Mouse (Mus musculus) embryonic facial prominence, embryonic 11.5 days (tissue): ENCODE measurements around the gene Kcna10. TPM values are rescaled to one million over a fixed set of nuclear protein-coding genes. Genes with fewer than 3 reads are reported as not detected.

Experiments
- ATAC-seq: fragments of 200-750 bp; cut with Nextera tagmentation; replicated peaks from 2 replicates; pipeline ENCODE4 v1.8.0; 2017; ENCODE audit warnings: low read depth; ENCODE audit not compliant: insufficient number of reproducible peaks, low FRiP score, low TSS enrichment
- DNase-seq: peaks from one replicate; pipeline ENCODE4 v3.0.0-alpha.2; 2015; ENCODE audit warnings: low spot score
- H3K27ac ChIP-seq: fragments of 300-500 bp; sonication (generic); replicated peaks from 2 replicates; pipeline ENCODE4 v1.5.1; 2014; ENCODE audit warnings: mild to moderate bottlenecking, low read depth, low read length, control low read depth
- H3K27me3 ChIP-seq: fragments of 300-500 bp; sonication (generic); 2 replicates; pipeline ENCODE4 v1.6.1; 2014; ENCODE audit warnings: mild to moderate bottlenecking, low read length, moderate library complexity, mixed read lengths; ENCODE audit not compliant: control insufficient read depth, insufficient read depth
- H3K36me3 ChIP-seq: fragments of 300-500 bp; sonication (generic); replicated peaks from 2 replicates; pipeline ENCODE4 v1.6.1; 2014; ENCODE audit warnings: low read depth, mild to moderate bottlenecking, low read length, moderate library complexity, mixed read lengths; ENCODE audit not compliant: control insufficient read depth, insufficient read depth
- H3K4me1 ChIP-seq: fragments of 300-500 bp; sonication (generic); 2 replicates; pipeline ENCODE4 v1.6.1; 2014; ENCODE audit warnings: low read length, mixed read lengths; ENCODE audit not compliant: control insufficient read depth, insufficient read depth
- H3K4me2 ChIP-seq: fragments of 300-500 bp; sonication (generic); 2 replicates; pipeline ENCODE4 v1.6.1; 2014; ENCODE audit warnings: low read depth, mild to moderate bottlenecking, control low read depth, low read length, moderate library complexity
- H3K4me3 ChIP-seq: fragments of 300-500 bp; sonication (generic); 2 replicates; pipeline ENCODE4 v1.5.1; 2014; ENCODE audit warnings: low read depth, low read length, control low read depth
- H3K9ac ChIP-seq: fragments of 300-500 bp; sonication (generic); replicated peaks from 2 replicates; pipeline ENCODE4 v1.6.1; 2014; ENCODE audit warnings: mild to moderate bottlenecking, control low read depth, low read length
- H3K9me3 ChIP-seq: fragments of 300-500 bp; sonication (generic); replicated peaks from 2 replicates; pipeline ENCODE4 v1.6.1; 2016; ENCODE audit warnings: mild to moderate bottlenecking, low read length, inconsistent platforms, mixed read lengths; ENCODE audit not compliant: control insufficient read depth
- WGBS: fragments of 180-500 bp; shearing (Covaris S2); extraction: QIAGEN DNeasy Blood & Tissue Kit; methylation state at CpG from one replicate; pipeline ENCODE4 v1.1.7; 2014; 5-methylcytosine and 5-hydroxymethylcytosine counted together
- polyA plus RNA-seq: library from polyadenylated mRNA; unstranded; fragments of >200 nt; fragmentation: Nextera tagmentation; extraction: Ambion mirVana; gene quantifications from 2 replicates; pipeline ENCODE4 v1.2.1, GENCODE M21; 2014

Gene Kcna10
- polyA plus RNA-seq, 1 experiment from 2014 or later = not detected

- Histone ChIP-seq H3K27me3 (no peaks in the 10 kb centered on the region), H3K4me1 (no peaks in the 10 kb centered on the region), H3K9me3 (no peaks in the 10 kb centered on the region), H3K27ac (no peak overlapping the region), H3K36me3 (no peaks in the 10 kb centered on the region), H3K4me2 (no peak overlapping the region), H3K9ac (no peak overlapping the region), H3K4me3 (no peak overlapping the region)
- DNase-seq (no peak), ATAC-seq (no peak)
- WGBS = 51% methylated on average over 2 of the region's 2 CpGs
Observed at GRCm38 (mm10) chr3:107238051-107238450, 55.2 kb downstream of the Kcna10 start.

- ATAC-seq (no peak), DNase-seq (no peak)
- no peak overlapping the region for H3K27ac ChIP-seq
- H3K9ac ChIP-seq = no peak overlapping the region
- no peaks in the 10 kb centered on the region for H3K9me3 ChIP-seq
- H3K4me3 ChIP-seq = no peak overlapping the region
- H3K36me3 ChIP-seq = no peaks in the 10 kb centered on the region
- H3K4me1 ChIP-seq = no peaks in the 10 kb centered on the region
- H3K27me3 ChIP-seq = no peaks in the 10 kb centered on the region
- 90% methylated on average over 8 of the region's 8 CpGs for WGBS
- no peak overlapping the region for H3K4me2 ChIP-seq
Observed at GRCm38 (mm10) chr3:107238471-107238980, 55.7 kb downstream of the Kcna10 start.

- no peak within 1 kb of the TSS for H3K27ac ChIP-seq
- H3K4me1 ChIP-seq = no peaks in the 10 kb centered on the region
- no peak for DNase-seq
- H3K9ac ChIP-seq = no peak within 1 kb of the TSS
- H3K36me3 ChIP-seq = no peaks in the 10 kb centered on the region
- H3K9me3 ChIP-seq = no peaks in the 10 kb centered on the region
- no peak for ATAC-seq
- H3K4me2 ChIP-seq = no peak within 1 kb of the TSS
- WGBS = 90% methylated on average over 9 of the region's 9 CpGs
- H3K27me3 ChIP-seq = no peaks in the 10 kb centered on the region
- H3K4me3 ChIP-seq = no peak within 1 kb of the TSS
Observed at GRCm38 (mm10) chr3:107239607-107240006, 56.8 kb downstream of the Kcna10 start, which contains the start of gene Prok1. TSS of gene Prok1 (minus strand) at chr3:107239707.

- Histone ChIP-seq H3K4me1 (no peaks in the 10 kb centered on the region), H3K27ac (no peak overlapping the region), H3K9ac (no peak overlapping the region), H3K4me2 (no peak overlapping the region), H3K9me3 (no peaks in the 10 kb centered on the region), H3K27me3 (no peaks in the 10 kb centered on the region), H3K36me3 (no peaks in the 10 kb centered on the region), H3K4me3 (no peak overlapping the region)
- DNase-seq (no peak), ATAC-seq (no peak)
- 48% methylated on average over 14 of the region's 14 CpGs for WGBS
Observed at GRCm38 (mm10) chr3:107241389-107242094, 58.7 kb downstream of the Kcna10 start.

Other genes with a start within 250 kb of the Kcna10 start
- gene Kcna3, start 146.9 kb upstream of the Kcna10 start, polyA plus RNA-seq = 1.9 and 2.3 TPM in 2 replicates
- 0.20 and 0.24 TPM in 2 replicates for gene Kcna2, start 81.9 kb upstream of the Kcna10 start, polyA plus RNA-seq
- not detected in 2 replicates for gene Cym, start 38.7 kb downstream of the Kcna10 start, polyA plus RNA-seq
- 0.25 TPM in 1 of 2 replicates, not detected in the other for gene A630076J17Rik, start 47.6 kb downstream of the Kcna10 start, polyA plus RNA-seq
- 0.15 TPM in 1 of 2 replicates, not detected in the other for gene Prok1, start 56.7 kb downstream of the Kcna10 start, polyA plus RNA-seq
- gene Lamtor5, start 95.8 kb downstream of the Kcna10 start, polyA plus RNA-seq = 186 and 191 TPM in 2 replicates
- gene Slc16a4, start 108.2 kb downstream of the Kcna10 start, polyA plus RNA-seq = 2.1 and 3.4 TPM in 2 replicates
- 19.0 and 20.6 TPM in 2 replicates for gene Rbm15, start 150.6 kb downstream of the Kcna10 start, polyA plus RNA-seq